Mouse (Mus musculus): Measurements from ENCODE around the gene Epha2. TPM values are rescaled to one million over a fixed set of nuclear protein-coding genes. Genes with fewer than 3 reads are reported as not detected.

Epha2 gene
- polyA plus RNA-seq, 1 experiment, result 1.6 TPM

Other genes starting within 250 kb of the Epha2 start
- 1.4 and 3.2 TPM in 2 replicates for gene Crocc, start 240.7 kb upstream of the Epha2 start, polyA plus RNA-seq (2012; ENCODE audit: insufficient read depth, insufficient read length, missing spikeins)
- 24.2 and 29.4 TPM in 2 replicates for gene Necap2, start 222.9 kb upstream of the Epha2 start, polyA plus RNA-seq (2012; ENCODE audit: insufficient read depth, insufficient read length, missing spikeins)
- gene Spata21, start 212.9 kb upstream of the Epha2 start, polyA plus RNA-seq (2012; ENCODE audit: insufficient read depth, insufficient read length, missing spikeins), result not detected in 2 replicates
- gene Szrd1, start 161.5 kb upstream of the Epha2 start, polyA plus RNA-seq (2012; ENCODE audit: insufficient read depth, insufficient read length, missing spikeins), result 52.2 and 85.4 TPM in 2 replicates
- 4.4 and 5.3 TPM in 2 replicates for gene Fbxo42, start 153.3 kb upstream of the Epha2 start, polyA plus RNA-seq (2012; ENCODE audit: insufficient read depth, insufficient read length, missing spikeins)
- gene Rsg1, start 87.3 kb upstream of the Epha2 start, polyA plus RNA-seq (2012; ENCODE audit: insufficient read depth, insufficient read length, missing spikeins), result not detected in 2 replicates
- 3.2 and 3.6 TPM in 2 replicates for gene Arhgef19, start 61.7 kb upstream of the Epha2 start, polyA plus RNA-seq (2012; ENCODE audit: insufficient read depth, insufficient read length, missing spikeins)
- gene Fam131c, start 67.0 kb downstream of the Epha2 start, polyA plus RNA-seq (2012; ENCODE audit: insufficient read depth, insufficient read length, missing spikeins), result 1.3 TPM in 1 of 2 replicates, not detected in the other
- not detected in 2 replicates for gene Clcnka, start 97.5 kb downstream of the Epha2 start, polyA plus RNA-seq (2012; ENCODE audit: insufficient read depth, insufficient read length, missing spikeins)
- gene Clcnkb, start 114.8 kb downstream of the Epha2 start, polyA plus RNA-seq (2012; ENCODE audit: insufficient read depth, insufficient read length, missing spikeins), result not detected in 2 replicates
- gene Hspb7, start 119.5 kb downstream of the Epha2 start, polyA plus RNA-seq (2012; ENCODE audit: insufficient read depth, insufficient read length, missing spikeins), result 3.5 and 3.8 TPM in 2 replicates
- gene Srarp, start 134.9 kb downstream of the Epha2 start, polyA plus RNA-seq (2012; ENCODE audit: insufficient read depth, insufficient read length, missing spikeins), result not detected in 2 replicates
- gene Zbtb17, start 143.4 kb downstream of the Epha2 start, polyA plus RNA-seq (2012; ENCODE audit: insufficient read depth, insufficient read length, missing spikeins), result 5.1 and 7.9 TPM in 2 replicates
- 9.5 and 15.2 TPM in 2 replicates for gene Spen, start 237.4 kb downstream of the Epha2 start, polyA plus RNA-seq (2012; ENCODE audit: insufficient read depth, insufficient read length, missing spikeins)

Data from brown adipose tissue, adult 24 weeks (tissue).